Mouse (Mus musculus) lung, adult 2 months (tissue): ENCODE results near the gene Lcn8. TPM values are rescaled to one million over a fixed set of nuclear protein-coding genes. Genes with fewer than 3 reads are reported as not detected.

Experiments used
- DNase-seq: peaks from one replicate; pipeline ENCODE4 v3.0.0; 2022
- H3K4me1 ChIP-seq: fragments of 200-500 bp; 2 replicates; pipeline ENCODE4 v1.6.1; 2011; ENCODE audit warnings: low read length; ENCODE audit not compliant: control insufficient read depth, insufficient read depth
- H3K4me3 ChIP-seq: fragments of 200-500 bp; replicated peaks from 2 replicates; pipeline ENCODE3; 2011; ENCODE audit warnings: low read depth, mild to moderate bottlenecking, control low read depth, low read length; ENCODE audit errors: extremely low read depth
- CTCF ChIP-seq: fragments of 200-500 bp; IDR thresholded peaks from 2 replicates; pipeline ENCODE4 v1.5.1; 2011; ENCODE audit warnings: mild to moderate bottlenecking, low read length, control low read depth; ENCODE audit not compliant: insufficient read depth
- POLR2A ChIP-seq: fragments of 200-500 bp; IDR thresholded peaks from 2 replicates; pipeline ENCODE4 v1.6.1; 2011; ENCODE audit warnings: low read depth, mild to moderate bottlenecking, control low read depth, low read length, borderline replicate concordance; ENCODE audit errors: extremely low read depth
- WGBS: fragments of 180-500 bp; shearing (Covaris S2); methylation state at CpG from one replicate; pipeline ENCODE4 v1.1.7; 2018; 5-methylcytosine and 5-hydroxymethylcytosine counted together
- polyA plus RNA-seq: library from polyadenylated mRNA; depleted of rRNA; stranded (reverse); fragments of >200 nt; gene quantifications from 2 replicates; pipeline ENCODE4 v1.2.3, GENCODE M21; 2012

The Lcn8 gene
- polyA plus RNA-seq, 1 experiment: not detected

DNA sequence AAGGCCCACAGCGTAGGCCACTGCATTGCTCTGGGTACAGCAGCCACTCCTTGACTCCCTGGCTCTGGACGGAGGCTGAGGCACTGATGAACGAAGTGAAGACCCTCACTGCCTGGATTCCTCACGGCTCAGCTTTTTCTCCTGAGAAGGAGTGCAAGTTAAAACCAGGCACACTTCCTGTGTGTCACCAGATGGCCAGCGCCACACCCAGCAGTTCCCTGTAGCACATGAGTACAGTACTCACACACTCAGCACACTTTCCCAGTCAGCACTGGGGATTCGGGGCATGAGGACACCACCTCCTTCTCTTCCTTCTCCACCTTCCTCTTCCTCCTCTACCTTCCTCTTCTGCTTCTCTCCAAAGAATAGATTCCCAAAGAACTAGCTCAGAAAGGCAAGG lies 25.1 kb upstream of the Lcn8 start, which contains the start of gene Fcna:
Gene Fcna (minus strand): TSS at position 220 of the 400 bp plus-strand sequence.
- TF ChIP-seq POLR2A: no peak
- TF ChIP-seq CTCF: no peak

GRCm38 (mm10) chr2:25628738-25629137 lies 24.2 kb upstream of the Lcn8 start:
- DNase-seq: no peak
- H3K4me3 ChIP-seq: no peak overlapping the region
- no peaks in the 10 kb centered on the region for H3K4me1 ChIP-seq
- TF ChIP-seq POLR2A (no peak), CTCF (no peak)
- 46% methylated on average over 4 of the region's 4 CpGs for WGBS

More for the DNA sequence above, 25.1 kb upstream of the Lcn8 start, which contains the start of gene Fcna:
- DNase-seq: no peak
- WGBS: 75% methylated on average over 6 of the region's 6 CpGs
- no peaks in the 10 kb centered on the region for H3K4me1 ChIP-seq
- H3K4me3 ChIP-seq: no peak within 1 kb of the TSS

- TF ChIP-seq CTCF: no peak
- TF ChIP-seq POLR2A: no peak
- 82% methylated on average over 3 of the region's 3 CpGs for WGBS
- H3K4me1 ChIP-seq: no peaks in the 10 kb centered on the region
- no peak for DNase-seq
- no peak overlapping the region for H3K4me3 ChIP-seq
Observed at GRCm38 (mm10) chr2:25633616-25634015, 19.3 kb upstream of the Lcn8 start.

DNA sequence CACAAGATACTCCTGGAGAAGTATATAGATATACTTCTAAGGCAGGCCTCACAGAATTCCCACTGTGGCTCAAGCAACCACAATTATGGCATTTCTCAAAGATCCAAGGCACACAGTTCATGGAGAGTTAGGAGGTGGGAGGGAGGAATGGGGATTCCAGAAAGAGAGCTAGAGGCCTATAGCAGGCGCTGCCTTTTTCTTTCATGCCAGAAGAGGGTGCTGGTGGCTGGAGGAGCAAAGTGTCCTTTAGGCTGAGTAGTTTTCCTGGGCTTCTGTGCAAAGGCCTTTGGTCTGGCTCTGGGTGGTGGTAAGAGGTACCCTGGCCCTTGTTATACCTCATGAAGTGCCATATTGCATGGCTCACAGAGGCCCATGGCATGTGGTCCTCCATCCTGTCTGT lies 18.9 kb upstream of the Lcn8 start:
- no peak for DNase-seq
- WGBS: 58% methylated on average over 1 of the region's 1 CpGs
- Histone ChIP-seq H3K4me3 (no peak overlapping the region), H3K4me1 (no peaks in the 10 kb centered on the region)
- TF ChIP-seq CTCF (no peak), POLR2A (no peak)

GRCm38 (mm10) chr2:25639890-25640289 lies 13.0 kb upstream of the Lcn8 start:
- H3K4me3 ChIP-seq: no peak overlapping the region
- TF ChIP-seq CTCF (peak; percentile 62), POLR2A (no peak)
- no peaks in the 10 kb centered on the region for H3K4me1 ChIP-seq
- WGBS: 24% methylated on average over 6 of the region's 6 CpGs
- peak; percentile 26 for DNase-seq

DNA sequence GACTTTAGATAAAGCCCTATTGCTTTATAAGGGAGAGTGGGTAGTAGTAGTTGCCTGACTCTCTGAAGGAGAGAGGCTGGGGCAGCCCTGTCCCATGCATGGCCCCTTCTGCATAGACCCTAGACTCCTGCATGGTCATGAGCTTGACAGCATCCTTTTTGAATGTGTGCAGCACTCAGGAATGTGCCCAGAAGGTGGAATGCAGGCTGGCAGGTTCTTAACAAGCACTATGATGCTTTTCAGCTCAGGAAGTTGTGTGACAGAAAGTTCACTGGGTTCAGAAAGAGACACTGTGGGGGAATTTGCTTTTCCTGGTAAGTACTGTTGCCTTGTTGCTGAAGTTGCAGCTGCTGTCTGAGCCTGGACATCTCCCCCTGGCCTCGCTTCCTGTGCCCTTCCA lies 1.6 kb downstream of the Lcn8 start:
- WGBS: 41% methylated on average over 1 of the region's 1 CpGs
- TF ChIP-seq CTCF (no peak), POLR2A (no peak)
- Histone ChIP-seq H3K4me3 (no peak overlapping the region), H3K4me1 (no peaks in the 10 kb centered on the region)
- DNase-seq: no peak

GRCm38 (mm10) chr2:25656691-25657090 lies 3.8 kb downstream of the Lcn8 start:
- 74% methylated on average over 4 of the region's 4 CpGs for WGBS
- DNase-seq: no peak
- no peaks in the 10 kb centered on the region for H3K4me1 ChIP-seq

DNA sequence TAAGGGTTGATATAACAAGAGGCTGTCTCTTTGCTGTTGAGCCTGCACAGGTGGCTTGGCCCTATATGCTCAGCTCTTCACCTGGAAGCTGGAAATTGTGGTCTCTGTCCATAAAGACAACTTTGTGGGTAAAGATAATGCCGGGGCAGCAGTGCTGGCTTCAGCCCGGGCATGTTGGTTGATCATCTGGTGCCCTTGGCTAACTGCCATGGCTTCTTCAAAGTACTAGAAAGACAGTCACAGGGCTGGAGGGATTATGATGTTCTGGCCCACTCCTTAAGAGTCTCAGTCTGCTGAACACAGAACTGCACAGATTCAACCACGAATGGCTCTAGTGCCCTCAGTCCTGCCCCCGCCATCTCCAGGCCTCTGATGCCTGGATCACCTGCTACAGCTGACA lies 4.3 kb downstream of the Lcn8 start:
- WGBS: 73% methylated on average over 4 of the region's 4 CpGs
- TF ChIP-seq POLR2A (no peak), CTCF (no peak)
- Histone ChIP-seq H3K4me3 (no peak overlapping the region), H3K4me1 (no peaks in the 10 kb centered on the region)
- no peak for DNase-seq

More at GRCm38 (mm10) chr2:25656691-25657090, 3.8 kb downstream of the Lcn8 start:
- H3K4me3 ChIP-seq: no peak overlapping the region
- TF ChIP-seq POLR2A: no peak
- no peak for TF ChIP-seq CTCF

- no peak within 1 kb of the TSS for H3K4me3 ChIP-seq
- DNase-seq: no peak
- no peaks in the 10 kb centered on the region for H3K4me1 ChIP-seq
- TF ChIP-seq CTCF (no peak), POLR2A (no peak)
Observed at GRCm38 (mm10) chr2:25657652-25658051, 4.7 kb downstream of the Lcn8 start, which contains the start of gene Lcn5. TSS of gene Lcn5 (plus strand) at chr2:25657952.

- no peak overlapping the region for H3K4me3 ChIP-seq
- WGBS: 75% methylated on average over 8 of the region's 8 CpGs
- TF ChIP-seq CTCF (no peak), POLR2A (no peak)
- no peaks in the 10 kb centered on the region for H3K4me1 ChIP-seq
- no peak for DNase-seq
Observed at GRCm38 (mm10) chr2:25660279-25660678, 7.4 kb downstream of the Lcn8 start.
